Mouse (Mus musculus) duodenum, adult 2 months (tissue): ENCODE results near the gene Dnajb12. TPM values are rescaled to one million over a fixed set of nuclear protein-coding genes. Genes with fewer than 3 reads are reported as not detected.

Experiments used
- polyA plus RNA-seq: library from polyadenylated mRNA; depleted of rRNA; stranded (reverse); fragments of >200 nt; gene quantifications from 2 replicates; pipeline ENCODE4 v1.2.3, GENCODE M21; 2012; ENCODE audit warnings: low replicate concordance; rRNA removed

Dnajb12 gene
- 54.7 and 66.9 TPM in 2 replicates for polyA plus RNA-seq

GRCm38 (mm10) chr10:59879255-59880028, at the start of gene Dnajb12:
Gene Dnajb12, plus strand, starts transcription at chr10:59879556.

Other genes starting within 250 kb of the Dnajb12 start
- gene Micu1, start 177.1 kb upstream of the Dnajb12 start, polyA plus RNA-seq = 79.4 and 119 TPM in 2 replicates
- gene Ddit4, start 72.3 kb downstream of the Dnajb12 start, polyA plus RNA-seq = 44.1 and 54.1 TPM in 2 replicates
- 11.4 and 15.5 TPM in 2 replicates for gene Ascc1, start 123.2 kb downstream of the Dnajb12 start, polyA plus RNA-seq
- gene Anapc16, start 123.6 kb downstream of the Dnajb12 start, polyA plus RNA-seq = 24.6 and 35.6 TPM in 2 replicates
- 2.3 and 3.2 TPM in 2 replicates for gene Spock2, start 226.7 kb downstream of the Dnajb12 start, polyA plus RNA-seq